Mouse (Mus musculus) kidney, postnatal 14 days (tissue): Measurements from ENCODE around the gene Glrx.

Source experiments
- DNase-seq: peaks from one replicate; pipeline ENCODE4 v3.0.0; 2022; ENCODE audit warnings: mixed read lengths

The Glrx gene

DNA sequence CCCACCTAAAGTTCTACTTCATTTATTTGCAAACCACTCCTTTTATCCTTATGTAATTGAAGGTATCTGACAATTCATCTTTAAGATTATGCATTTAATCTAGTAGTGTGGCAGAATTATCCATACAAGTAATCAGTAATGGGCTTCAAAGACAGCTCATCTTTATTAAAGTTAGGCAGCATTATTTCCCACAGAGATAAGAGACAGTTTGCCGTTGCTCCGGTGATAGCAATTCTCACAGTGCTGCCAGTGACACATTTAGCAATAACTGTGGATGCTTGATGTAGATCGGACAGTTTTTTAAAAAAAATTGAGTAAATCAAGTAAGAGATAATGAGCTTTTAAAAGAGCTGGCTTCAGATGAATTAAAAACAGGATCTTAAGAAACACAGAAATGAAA, 52.6 kb downstream of the Glrx start:
- DNase-seq = no peak

DNA sequence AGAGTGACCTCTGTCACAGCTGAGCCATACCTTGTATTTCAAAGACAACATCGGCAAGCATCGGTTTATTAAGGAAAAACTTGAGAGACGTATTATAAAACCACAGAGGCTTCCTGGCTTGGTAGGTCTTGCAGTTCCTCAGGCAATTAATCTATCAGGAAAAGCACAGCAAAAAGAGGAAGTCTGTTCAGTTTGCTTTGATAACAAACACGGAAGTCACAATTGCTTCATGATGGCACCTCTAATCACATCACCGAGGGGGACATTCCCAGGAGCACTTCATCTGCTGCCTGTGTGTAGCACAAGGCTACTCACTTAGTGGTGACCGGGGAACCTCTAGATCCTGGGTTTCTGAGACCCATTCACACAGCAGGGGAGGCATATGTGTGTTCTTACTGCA, 53.2 kb downstream of the Glrx start:
- DNase-seq = no peak
